Mouse (Mus musculus) ovary, adult 18-20 months (tissue): ENCODE data around the gene Plpp7.
A peak's percentile ranks its signal among the peaks of the same experiment; 100 is the strongest.

Experiments used
- DNase-seq: peaks from one replicate; pipeline ENCODE4 v3.0.0; 2022; ENCODE audit warnings: low spot score, mixed read lengths

Plpp7 gene

DNA sequence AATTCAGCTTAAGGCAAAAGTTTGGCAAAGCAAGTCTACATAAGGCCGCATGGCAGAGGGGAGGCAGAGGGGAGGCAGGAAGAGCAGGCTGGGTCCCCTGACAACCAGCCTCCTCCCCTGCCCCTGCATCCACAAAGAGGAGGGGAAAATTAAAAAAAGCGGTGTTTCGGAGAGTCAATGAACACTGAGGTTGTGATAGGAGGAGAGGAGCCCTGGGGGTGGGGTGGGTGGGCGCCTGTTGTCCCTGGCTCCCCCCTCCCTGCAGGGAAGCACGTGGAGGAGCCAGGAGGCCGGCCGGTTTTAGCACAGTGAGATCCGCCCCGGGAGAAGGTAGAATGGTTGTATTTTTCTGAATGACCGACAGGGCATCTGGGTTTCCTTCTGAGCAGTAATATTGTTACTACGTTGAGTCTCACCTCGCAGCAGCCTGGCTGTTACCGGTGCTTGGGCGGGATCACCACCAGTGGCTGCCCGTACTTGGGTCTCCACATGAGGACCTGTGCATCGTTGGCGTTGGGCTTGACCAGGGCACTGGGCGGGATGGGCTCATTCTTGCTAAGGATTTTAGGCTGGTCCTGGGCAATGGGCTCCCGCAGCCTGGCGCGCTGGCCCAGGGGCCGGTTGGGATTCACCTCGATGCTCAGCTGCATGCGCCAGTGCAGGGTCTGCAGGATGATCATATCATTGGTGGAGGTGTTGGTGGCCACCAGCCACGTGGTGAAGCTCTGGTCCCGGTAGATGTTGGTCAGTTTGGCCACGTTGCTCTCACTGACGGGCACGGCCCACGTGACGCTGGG is 26.3 kb upstream of the Plpp7 start:
- no peak for DNase-seq

DNA sequence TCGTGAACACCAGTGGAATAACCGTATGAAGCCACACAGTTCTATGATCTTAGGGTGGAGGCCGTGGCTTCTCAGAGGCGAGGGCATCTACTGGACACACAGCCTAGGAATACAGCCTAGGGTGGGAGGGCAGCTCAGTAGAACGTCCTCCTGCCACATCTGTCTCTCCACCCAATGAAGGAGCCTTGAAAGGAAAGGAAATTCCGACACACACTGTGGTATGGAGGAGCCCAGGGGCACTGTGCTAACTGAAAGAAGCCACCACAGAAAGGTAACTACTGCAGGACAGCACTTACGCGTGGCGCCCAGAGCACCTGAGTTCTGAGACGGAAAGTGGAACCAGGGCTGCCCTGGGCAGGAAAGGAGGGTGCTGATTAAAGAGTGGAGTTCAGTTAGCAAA is 24.6 kb upstream of the Plpp7 start:
- no peak for DNase-seq

DNA sequence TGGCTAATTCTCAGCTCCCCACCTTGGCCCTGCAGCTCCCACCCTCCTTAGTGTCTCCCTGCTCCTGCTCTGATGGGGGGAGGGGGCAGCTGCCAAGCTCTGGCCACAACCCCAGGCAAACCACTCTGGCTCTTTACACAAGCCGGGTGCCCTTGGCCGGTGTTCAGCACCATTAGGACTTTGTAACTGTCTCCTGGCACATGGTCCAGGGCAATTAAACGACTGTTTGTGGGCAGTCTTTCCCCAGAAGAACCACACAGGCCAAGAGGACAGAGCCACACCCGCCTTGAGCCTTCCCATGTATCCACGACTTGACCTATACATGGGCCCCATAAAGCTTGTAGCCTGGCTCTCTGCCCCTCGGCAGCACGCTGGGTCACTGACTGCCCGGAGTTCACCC is 20.9 kb upstream of the Plpp7 start:
- DNase-seq: peak; percentile 53

DNA sequence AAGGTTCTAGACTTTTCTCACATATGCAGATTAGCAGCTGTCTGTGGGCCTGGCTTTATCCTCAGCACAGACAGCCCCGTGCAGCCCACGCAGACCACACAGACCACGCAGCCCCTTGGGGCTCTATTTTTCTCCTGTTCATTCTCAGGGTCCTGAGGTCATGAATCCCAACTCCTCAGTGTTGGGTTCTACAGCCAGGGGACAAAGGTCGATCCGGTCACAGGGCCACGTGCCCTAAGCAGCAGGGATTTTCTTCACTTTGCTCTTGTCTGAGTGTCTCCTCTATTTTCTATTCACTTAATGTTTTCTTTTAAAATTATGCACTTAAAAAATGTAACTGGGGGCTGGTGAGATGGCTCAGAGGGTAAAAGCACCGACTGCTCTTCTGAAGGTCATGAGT is 20.0 kb upstream of the Plpp7 start:
- DNase-seq: no peak

DNA sequence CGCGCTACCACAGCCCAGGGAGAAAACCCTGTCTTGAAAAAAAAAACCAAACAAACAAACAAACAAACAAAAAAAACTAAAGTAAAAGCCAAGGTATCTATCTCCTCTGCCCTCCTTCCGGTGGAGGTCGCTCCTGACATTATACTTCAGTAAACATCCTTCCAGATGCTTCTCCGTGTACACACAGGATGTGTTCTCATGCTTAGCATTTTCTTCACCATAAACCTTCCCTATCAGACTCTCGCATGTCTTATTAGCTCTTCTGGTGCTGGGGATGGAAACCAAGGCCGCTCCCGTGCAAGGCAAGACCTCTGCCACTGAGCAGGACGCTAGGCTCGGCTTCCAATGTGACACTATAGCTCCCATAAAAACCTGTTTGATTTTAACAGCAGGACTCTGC is 17.6 kb upstream of the Plpp7 start:
- DNase-seq: no peak

DNA sequence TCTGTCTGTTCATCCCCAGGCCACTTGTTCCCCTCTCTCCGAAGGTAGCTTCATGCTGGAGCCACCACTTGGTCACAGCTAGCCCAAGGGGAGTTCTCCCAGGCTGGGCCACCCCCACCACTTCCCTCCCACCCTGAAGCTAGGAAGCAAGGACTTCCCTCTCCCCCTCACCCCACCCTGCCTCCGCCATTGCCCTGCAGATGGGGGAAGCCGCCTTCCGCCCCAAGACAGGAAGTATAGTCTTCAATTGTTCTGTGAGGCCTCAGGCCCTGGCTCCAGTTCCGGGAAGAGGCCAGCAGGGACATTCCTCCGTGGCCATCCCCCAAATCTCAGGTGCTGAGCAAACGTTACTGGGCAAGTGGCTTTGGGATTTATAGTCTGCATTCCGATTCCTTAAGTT is 16.8 kb upstream of the Plpp7 start:
- DNase-seq: no peak

DNA sequence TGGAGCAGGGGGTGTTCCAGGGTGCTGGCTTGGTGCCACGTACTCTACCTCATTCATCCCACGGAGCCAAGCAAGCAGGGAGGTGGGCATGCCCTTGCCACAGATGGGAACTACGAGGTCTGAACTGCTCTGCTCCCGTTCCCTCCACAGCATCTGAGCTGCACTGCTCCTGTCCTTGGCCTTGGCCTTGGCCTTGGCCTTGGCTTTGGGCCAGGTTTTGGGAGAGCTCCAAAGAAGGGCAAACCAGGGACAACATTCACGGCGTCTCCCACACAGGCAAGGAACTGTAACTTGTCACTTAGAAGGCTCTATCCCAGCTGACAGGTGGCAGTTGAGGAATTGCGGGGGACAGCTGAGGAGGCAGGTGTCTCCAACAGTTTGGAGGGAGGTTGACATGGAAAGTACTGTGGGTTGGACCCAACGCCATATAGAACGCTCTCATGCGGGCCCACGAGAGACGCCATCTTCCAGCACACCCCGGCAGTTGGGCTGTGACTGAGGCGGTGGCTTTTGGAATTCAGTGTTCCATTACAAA is 16.1 kb upstream of the Plpp7 start:
- peak; percentile 61 for DNase-seq

DNA sequence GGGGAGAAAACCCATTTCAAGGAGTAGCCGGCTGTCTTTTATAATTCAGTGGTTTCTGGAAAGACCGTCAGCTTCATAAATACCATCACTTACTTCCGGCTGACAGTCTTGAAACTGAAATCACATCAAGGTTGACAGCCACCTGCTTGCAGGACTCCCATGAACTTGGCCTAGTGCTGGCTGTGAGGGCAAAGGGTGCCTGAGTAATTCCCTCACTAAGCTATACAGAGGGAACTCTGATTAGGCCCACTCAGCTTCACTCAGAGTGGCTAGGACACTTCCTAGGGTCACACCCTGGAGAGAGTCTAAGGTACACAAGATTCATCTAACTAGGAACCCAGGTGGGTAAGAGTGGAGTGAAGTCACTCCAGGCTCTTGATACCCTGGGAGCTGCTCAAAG is 14.6 kb upstream of the Plpp7 start:
- DNase-seq: no peak

DNA sequence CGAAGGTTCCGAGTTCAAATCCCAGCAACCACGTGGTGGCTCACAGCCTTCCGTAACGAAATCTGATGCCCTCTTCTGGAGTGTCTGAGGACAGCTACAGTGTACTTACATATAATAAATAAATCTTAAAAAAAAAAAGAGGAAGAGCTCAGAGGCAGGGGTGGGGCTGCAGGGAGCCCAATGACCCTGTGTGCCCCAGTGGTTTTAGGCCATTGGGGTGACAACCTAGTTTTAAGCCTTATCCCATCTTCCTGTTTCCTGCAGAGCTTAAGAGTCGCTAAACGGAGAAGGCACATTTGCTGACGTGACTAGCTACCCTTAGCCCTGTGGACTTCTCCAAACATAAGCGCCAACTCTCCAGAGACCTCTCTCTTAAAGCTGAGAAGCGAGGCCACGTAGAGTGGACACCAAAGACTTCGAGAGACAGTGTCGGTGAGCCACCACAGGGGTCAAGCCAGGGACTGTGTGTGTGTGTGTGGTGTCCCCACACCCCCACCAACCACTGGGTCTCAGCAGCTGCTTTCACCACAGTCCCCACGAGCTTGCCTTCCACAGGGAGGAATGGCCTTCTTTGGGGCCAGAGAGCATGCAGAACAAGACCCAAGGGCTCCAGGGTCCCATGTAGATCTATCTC is 13.9 kb upstream of the Plpp7 start:
- DNase-seq: no peak

DNA sequence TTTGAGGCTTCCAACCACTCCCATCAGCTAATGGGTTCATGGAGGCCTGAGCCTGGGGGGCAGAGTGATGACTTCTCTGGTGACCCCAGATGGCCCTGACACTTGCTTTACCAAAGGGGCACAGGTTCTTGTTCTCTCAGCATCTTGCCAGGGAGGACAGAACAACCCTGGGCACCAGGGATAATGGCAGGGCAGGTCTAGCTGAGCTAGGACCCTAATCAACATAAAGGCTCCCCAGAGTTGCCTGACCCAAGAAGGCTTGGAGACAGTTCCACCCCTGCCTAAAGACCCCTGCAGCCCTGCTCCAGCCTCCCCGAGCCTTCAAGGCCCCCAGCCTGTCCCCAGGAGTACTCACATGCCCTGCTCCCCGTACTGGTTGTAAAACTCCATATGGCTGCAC is 13.1 kb upstream of the Plpp7 start:
- no peak for DNase-seq

DNA sequence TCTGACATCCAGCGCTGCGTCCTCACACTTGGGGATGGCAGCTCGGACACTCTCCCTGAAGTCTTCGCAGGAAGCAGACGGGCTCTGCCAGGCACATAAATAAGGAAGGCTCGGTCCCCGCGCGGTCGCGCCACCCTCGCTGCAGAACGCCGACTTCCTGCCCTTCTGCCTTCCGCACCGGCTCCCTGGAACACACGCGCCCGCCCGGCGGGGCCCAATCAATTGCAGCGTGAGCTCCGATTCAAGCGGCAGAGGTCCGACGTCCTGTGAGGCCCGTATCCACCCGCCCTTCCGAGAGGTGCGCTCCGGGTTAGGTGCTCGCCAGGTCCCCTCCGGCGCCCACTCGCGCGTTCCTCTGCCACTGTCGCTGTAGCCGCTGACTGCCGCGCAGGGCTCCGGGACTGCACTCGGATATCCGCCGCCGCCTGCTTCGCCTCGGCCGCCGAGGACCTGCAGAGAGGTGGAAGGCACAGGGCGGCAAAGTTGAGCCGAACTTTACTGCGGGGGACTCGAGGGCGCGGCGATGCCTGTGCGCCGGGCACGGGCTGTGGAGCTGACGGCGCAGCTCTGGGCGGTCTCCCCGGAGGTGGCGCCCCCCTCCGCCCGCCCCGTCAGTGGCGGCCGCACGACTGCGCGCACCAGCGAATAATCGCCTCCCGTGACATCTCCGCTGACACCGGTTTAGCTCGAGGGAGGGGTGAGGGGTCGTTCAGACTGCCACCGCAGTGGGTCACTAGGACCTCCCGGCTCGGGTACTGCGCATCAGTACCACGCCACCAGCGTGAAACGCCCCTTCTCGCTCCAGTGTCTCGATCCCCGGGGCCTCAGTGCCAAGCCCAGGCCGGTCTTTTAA is 11.9 kb upstream of the Plpp7 start:
- DNase-seq: peak; percentile 28

DNA sequence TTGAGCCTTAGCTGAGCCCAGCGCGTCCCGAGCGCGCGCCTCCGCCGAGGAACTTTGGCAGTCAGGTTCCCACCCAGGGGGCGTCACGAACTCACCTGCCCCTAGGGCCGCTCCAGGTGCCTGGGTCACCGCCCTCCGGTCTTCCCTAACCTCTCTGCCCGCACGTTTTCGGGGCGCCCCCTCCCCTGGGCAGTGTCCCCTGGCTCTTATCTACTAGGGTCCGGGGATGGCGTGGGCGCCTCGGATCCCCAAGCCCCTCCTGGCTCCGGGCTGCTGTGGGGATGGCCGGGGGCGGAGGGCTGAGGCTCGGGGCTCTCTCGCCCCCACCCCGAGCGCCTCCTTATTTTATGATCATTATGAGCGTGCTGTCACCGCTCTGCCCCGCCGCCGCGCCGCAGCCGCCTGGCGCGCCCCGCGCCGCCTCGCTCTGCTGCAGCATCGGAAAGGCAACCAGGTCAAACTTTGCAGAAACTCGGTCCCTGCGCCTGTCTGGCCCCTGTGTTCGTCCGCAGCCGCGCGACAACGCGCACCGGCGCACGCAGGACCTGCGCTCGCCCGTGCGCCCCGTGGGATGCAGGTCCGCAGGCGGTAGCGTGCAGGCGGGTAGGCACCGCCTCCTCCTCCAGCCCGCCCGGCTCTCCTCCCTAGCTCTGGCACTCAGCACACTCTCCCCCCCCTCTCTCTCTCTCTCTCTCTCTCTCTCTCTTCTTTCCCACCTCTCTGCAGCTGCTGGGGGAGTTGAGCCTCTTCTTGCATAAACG is 11.0 kb upstream of the Plpp7 start, which contains the start of gene Fam78a:
Gene Fam78a (minus strand): TSS at position 747 of the 761 bp plus-strand sequence.
- DNase-seq: no peak

DNA sequence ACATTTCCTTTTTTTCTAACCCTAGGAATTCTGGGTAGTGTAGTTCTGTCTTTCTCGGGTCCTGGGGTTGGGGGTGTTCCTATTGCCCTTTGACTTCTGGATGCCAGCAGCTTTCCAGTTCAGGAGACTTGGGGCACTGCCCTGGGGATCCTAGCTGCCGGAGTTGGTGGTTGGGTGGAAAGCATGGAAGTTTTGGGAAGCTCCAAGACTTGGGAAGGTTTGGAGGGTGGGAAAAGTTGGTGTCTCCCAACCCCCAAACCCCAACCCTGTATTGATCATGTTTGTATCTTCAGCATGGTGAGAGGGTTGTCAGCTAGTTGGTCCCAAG is 10.5 kb upstream of the Plpp7 start:
- DNase-seq: no peak

DNA sequence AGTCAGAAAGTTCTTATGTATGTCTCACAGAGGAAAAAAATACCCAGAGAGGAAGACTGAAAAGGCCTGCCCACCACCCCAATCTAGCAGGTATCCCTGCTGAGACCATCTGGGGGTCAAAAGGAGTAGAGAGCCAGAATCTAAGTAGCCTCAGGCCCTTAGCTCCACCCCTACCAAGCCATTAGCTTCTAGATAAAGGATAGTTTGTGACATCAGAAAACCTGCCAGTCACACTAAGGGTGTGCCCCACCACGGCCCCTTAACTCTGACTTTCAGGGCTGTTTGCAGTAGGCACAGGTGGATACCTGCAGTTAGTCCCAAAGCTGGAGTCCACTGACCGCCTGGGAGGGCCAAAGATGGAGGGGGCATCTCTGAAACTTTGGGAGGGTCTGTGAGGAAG is 10.1 kb upstream of the Plpp7 start:
- DNase-seq: no peak

DNA sequence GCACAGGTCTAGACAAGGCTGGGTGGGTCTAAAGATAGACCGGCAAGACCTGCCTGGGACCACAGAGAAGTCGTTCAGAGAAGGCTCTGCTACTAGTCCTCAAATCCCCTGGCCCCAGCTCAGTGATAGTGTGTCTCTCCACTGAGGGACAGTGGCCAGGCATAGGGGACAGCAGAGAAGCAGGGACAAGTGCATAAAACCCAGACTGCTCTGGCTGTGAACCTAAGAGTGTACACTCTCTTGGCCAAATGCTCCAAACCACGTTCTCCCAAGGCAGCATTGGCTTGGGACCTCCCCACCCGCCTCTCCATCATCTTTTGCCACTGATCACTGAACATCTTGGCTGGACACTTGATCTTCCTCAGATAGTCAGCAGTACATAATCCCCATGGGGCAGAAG is 7.7 kb upstream of the Plpp7 start:
- no peak for DNase-seq

DNA sequence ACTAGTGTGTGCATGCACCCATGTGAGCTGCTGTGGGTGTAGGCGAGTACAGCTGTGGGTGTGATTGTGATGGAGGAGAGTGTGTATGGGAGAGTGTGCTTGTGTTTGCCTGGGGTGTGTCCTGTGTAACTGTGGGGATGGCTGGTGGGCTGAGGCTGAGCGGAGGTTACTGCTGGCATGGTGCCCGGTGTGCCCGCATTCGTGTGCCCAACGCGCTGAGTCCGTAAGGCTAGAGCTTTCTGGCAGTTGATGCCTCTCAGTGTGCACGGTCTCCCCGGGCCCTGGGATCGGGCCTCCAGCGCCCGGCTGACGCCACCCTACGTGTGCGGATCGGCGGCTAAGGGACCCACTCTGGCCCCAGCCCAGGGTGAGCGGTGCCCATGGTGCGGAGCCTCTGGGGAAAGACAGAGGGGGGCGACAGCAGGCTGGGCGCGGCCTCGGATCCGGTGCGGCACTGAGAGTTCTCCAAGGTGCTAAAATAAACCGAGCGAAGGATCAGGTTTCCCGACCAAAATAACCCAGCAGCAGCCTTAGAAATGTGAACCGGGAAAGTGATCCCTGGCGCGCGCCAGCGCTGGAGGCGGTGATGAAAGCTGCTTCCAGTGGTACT is 6.9 kb upstream of the Plpp7 start:
- no peak for DNase-seq

DNA sequence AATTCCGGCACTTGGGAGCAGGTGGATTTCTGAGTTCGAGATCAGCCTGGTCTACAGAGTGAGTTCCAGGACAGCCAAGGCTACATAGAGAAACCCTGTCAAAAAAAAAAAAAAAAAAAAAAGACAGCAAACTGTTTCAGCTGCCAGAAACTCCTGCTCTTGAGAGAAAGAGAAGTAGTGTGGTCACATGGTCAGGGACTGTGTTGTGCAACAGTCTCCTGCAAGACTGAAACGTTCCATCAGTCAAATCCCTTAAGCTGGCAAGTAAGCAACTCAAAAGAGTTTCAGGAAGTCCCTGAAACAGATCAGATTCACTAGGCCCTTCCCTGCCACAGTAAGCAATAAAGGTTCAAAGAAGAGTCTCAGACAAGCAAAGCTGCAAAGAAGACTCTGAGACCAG is 5.7 kb upstream of the Plpp7 start:
- no peak for DNase-seq

DNA sequence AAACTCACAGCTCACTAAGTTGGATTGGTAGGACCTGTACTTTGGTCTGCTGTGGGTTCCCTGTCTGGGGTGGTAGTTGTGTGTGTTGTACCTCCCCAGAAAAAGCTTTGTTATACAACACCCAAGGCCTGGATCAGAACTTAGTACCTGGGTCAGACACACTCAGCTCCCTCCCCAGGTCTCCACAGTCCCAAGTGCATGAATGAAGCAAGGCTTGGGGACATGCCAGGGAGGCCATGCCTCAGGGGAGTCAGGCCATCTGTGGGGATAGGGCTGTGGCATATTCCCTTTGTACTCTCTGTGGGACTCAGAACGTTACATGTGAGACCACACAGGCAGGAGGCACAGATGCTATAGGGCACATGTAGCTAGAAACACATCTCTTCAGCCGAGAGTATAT is 5.2 kb upstream of the Plpp7 start:
- no peak for DNase-seq

DNA sequence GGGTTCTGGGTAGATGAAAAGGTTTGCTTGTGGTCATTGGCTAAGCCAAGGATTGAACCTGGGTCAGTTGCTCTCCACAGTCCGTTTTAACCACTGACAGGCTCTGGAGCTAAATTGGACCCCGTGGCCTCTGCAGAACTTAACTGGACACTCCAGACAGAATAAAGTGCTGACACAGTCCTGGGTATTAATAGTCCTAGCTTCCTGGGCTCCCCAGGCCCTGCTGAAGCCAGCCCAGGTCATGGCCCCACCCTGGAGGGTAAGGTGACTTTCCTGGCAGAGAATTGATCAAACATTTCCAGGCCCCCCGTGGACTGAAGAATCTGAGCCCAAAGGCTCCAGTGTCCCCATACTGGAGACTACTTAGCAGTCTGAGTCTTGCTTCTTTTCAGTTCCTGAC is 3.4 kb upstream of the Plpp7 start:
- no peak for DNase-seq

DNA sequence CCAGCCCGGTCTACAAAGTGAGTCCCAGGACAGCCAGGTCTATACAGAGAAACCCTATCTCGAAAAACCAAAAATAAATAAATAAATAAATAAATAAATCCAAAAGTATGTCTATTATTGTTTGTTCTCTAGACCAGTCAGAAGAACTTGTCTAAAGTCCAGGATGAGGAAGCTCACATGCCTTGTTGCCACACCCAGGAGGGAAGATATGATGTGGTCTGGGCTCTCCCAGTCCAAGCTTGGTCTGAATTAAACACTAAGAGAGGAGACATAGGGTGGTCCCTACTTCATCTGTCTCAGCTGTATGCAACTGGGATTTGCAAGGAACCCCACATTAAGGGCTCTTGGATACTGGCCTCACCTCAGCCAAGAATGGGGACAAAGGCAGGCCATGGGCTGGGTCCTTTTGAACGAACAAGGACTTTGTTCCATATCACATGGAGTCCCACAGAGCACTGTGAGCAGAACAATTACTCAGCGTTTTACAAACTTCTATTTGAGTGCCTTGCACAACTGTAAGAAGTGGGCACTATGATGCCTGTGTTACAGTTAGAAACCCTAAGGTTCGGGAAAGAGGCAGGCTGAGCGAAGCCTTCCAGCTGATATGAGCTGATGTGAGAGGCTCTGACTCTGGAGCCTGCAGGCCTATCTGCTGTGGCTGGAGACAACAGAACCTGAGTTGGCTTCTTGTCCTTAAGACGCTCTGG is 1.2 kb upstream of the Plpp7 start:
- no peak for DNase-seq

DNA sequence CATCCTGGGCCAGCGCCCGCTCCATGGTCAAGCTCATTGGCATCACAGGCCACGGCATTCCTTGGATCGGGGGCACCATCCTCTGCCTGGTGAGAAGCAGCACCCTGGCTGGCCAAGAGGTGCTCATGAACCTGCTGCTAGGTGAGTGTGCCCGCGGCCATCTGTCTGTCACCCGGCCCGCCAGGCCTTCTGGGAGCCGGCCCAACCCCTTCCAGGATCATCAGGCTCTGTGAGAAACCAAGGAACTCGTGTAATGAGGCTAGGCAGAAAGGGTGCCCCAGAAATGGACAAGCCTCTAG is 743 bp downstream of the Plpp7 start:
- no peak for DNase-seq
